Mouse (Mus musculus) testis, adult 2 months (tissue): ENCODE measurements at regions not wholly inside any gene's neighbourhood (a gene's known extent, or its start where the extent isn't known, plus 50 kb on each side); places are given as distances from the start of the nearest gene placed in this dataset.

Experiments used
- CTCF ChIP-seq: fragments of 200-500 bp; IDR thresholded peaks from 2 replicates; pipeline ENCODE4 v1.5.1; 2012; ENCODE audit warnings: low read depth, mild to moderate bottlenecking, inconsistent platforms, low read length, moderate library complexity; ENCODE audit not compliant: control insufficient read depth, insufficient read depth, insufficient replicate concordance
- POLR2A ChIP-seq: fragments of 200-500 bp; IDR thresholded peaks from 2 replicates; pipeline ENCODE4 v1.6.1; 2012; ENCODE audit warnings: low read depth, mild to moderate bottlenecking, inconsistent platforms, low read length, moderate library complexity; ENCODE audit not compliant: control insufficient read depth

GRCm38 (mm10) chr12:69094856-69095255 is 64.1 kb downstream of the Rps29 start:
- TF ChIP-seq CTCF, result no peak
- no peak for TF ChIP-seq POLR2A
